Comparison of ENCODE assay signal across 26 mouse cellular contexts in the genomic region with DNA sequence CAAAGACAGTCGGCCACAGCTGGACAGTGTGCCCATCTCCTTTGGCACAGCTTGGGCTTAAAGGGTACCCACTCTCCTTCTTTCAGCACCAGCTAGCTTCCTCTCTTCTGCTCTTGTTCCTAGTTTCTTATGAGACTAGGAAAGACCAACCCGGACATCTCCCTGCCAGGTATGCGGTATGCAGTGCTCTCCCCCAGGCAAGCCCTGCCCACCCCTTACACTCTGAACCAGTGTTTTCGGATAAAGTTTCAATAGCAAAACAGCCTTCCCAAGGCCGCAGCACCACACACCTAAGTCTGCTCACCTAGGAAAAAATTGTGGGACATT. TPM values are rescaled to one million over a fixed set of nuclear protein-coding genes. Genes with fewer than 3 reads are reported as not detected.
DNase-seq lines count a peak whose midpoint lies in the region; ATAC-seq and TF ChIP-seq lines count a peak whose summit lies in the region.
"Had no signal": no experiment of that assay in that cellular context is flagged by ENCODE, and none has a peak within 500 bp of the region (broad histone marks: within the 10 kb centered on the region; RNA-seq: fewer than 3 reads in every experiment).

No protein-coding gene starts in this region.

- H3K36me3 ChIP-seq in hindbrain, embryonic 13.5 days, result no peaks in the 10 kb centered on the region
- H3K36me3 ChIP-seq in hindbrain, embryonic 12.5 days, result no peaks in the 10 kb centered on the region
- no peaks in the 10 kb centered on the region for H3K36me3 ChIP-seq in forebrain, embryonic 10.5 days (replicated peaks)
- H3K36me3 ChIP-seq in forebrain, embryonic 16.5 days (ENCODE audit: control insufficient read depth, insufficient read depth), result no peaks in the 10 kb centered on the region
- H3K36me3 ChIP-seq: heart, embryonic 13.5 days; limb, embryonic 12.5 days had no signal

- no peak for TF ChIP-seq POLR2A in cortical plate, adult 2 months (IDR thresholded peaks at IDR 0.05; ENCODE audit: extremely low read depth, insufficient read depth, low read length)

- no peak overlapping the region for H3K9ac ChIP-seq in hindbrain, embryonic 13.5 days
- H3K9ac ChIP-seq in hindbrain, embryonic 12.5 days, result no peak overlapping the region
- H3K9ac ChIP-seq in forebrain, embryonic 16.5 days (replicated peaks; ENCODE audit: low read depth, low read length), result peak overlapping the region; percentile 63
- H3K9ac ChIP-seq: heart, embryonic 13.5 days; limb, embryonic 12.5 days; liver, postnatal 0 days had no signal

- peaks cover 98% of the 10 kb centered on the region for H3K27me3 ChIP-seq in hindbrain, embryonic 13.5 days
- H3K27me3 ChIP-seq in hindbrain, embryonic 12.5 days, result peaks cover 98% of the 10 kb centered on the region
- H3K27me3 ChIP-seq in forebrain, embryonic 10.5 days (ENCODE audit: poor library complexity, severe bottlenecking), result peaks cover 100% of the 10 kb centered on the region
- peaks cover 41% of the 10 kb centered on the region for H3K27me3 ChIP-seq in forebrain, embryonic 16.5 days (replicated peaks; ENCODE audit: control insufficient read depth, insufficient read depth, low read length)

- H3K4me1 ChIP-seq in hindbrain, embryonic 13.5 days (replicated peaks), result peaks cover 44% of the 10 kb centered on the region
- H3K4me1 ChIP-seq in hindbrain, embryonic 12.5 days, result peaks cover 13% of the 10 kb centered on the region
- peaks cover 8% of the 10 kb centered on the region for H3K4me1 ChIP-seq in cortical plate, adult 2 months (ENCODE audit: control insufficient read depth, insufficient read depth, low read length)
- H3K4me1 ChIP-seq in forebrain, embryonic 10.5 days, result peaks cover 4% of the 10 kb centered on the region
- H3K4me1 ChIP-seq in forebrain, embryonic 16.5 days (replicated peaks; ENCODE audit: control insufficient read depth, insufficient read depth, low read length), result peaks cover 66% of the 10 kb centered on the region
- H3K4me1 ChIP-seq: heart, embryonic 13.5 days; limb, embryonic 12.5 days had no signal

- no peak for TF ChIP-seq CTCF in cortical plate, adult 2 months (IDR thresholded peaks at IDR 0.05; ENCODE audit: extremely low read depth, insufficient read depth, low read length)

- DNase-seq in forebrain, embryonic 10.5 days (ENCODE audit: extremely low spot score, low spot score), result peak; percentile 14
- DNase-seq in spleen, postnatal 36 days (ENCODE audit: low spot score in 2 of 2), result no peak
- no peak for DNase-seq in right cerebral cortex, adult 2 months (ENCODE audit: low spot score in 2 of 2)
- DNase-seq: adrenal gland, postnatal 25 days; gastrocnemius, postnatal 36 days; heart, adult 2 months; heart, postnatal 14 days; kidney, adult 11 months; kidney, postnatal 10 days; liver, postnatal 0 days; right cerebral cortex, postnatal 25 days; spleen, adult 18-20 months; thymus, postnatal 14 days had no signal

- H3K27ac ChIP-seq in hindbrain, embryonic 13.5 days, result peak overlapping the region; percentile 80
- H3K27ac ChIP-seq in hindbrain, embryonic 12.5 days, result no peak overlapping the region
- 0 out of 2 replicates have a peak overlapping the region, but pooled peaks have one; percentile 82 for H3K27ac ChIP-seq in cortical plate, adult 2 months (ENCODE audit: insufficient read depth, low read length)
- no peak overlapping the region for H3K27ac ChIP-seq in forebrain, embryonic 10.5 days
- H3K27ac ChIP-seq in forebrain, embryonic 16.5 days (ENCODE audit: low read length), result peak overlapping the region; percentile 97
- H3K27ac ChIP-seq: heart, adult 2 months; heart, embryonic 13.5 days; limb, embryonic 12.5 days had no signal

- no peak for ATAC-seq in hindbrain, embryonic 13.5 days (ENCODE audit: low FRiP score)
- no peak for ATAC-seq in hindbrain, embryonic 12.5 days (ENCODE audit: low FRiP score)
- no peak for ATAC-seq in forebrain, embryonic 16.5 days
- ATAC-seq in CD4-positive, CD25-positive, alpha-beta regulatory T cell, adult 4 months, result no peak
- ATAC-seq: activated CD4-positive, CD25-positive, alpha-beta regulatory T cell, adult 4 months; liver, postnatal 0 days; lung, postnatal 0 days had no signal

- no peak overlapping the region for H3K4me2 ChIP-seq in hindbrain, embryonic 13.5 days
- no peak overlapping the region for H3K4me2 ChIP-seq in hindbrain, embryonic 12.5 days (replicated peaks)
- peak overlapping the region; percentile 75 for H3K4me2 ChIP-seq in forebrain, embryonic 16.5 days (ENCODE audit: low read length)
- H3K4me2 ChIP-seq: heart, embryonic 13.5 days; limb, embryonic 12.5 days; liver, embryonic 11.5 days; midbrain, embryonic 11.5 days had no signal

- 7% methylated on average over 5 of the region's 5 CpGs for WGBS in hindbrain, embryonic 13.5 days
- 4% methylated on average over 5 of the region's 5 CpGs for WGBS in hindbrain, embryonic 12.5 days
- WGBS in forebrain, embryonic 10.5 days, result 4% methylated on average over 5 of the region's 5 CpGs
- WGBS in forebrain, embryonic 16.5 days, result 7% methylated on average over 5 of the region's 5 CpGs

- no peak overlapping the region for H3K4me3 ChIP-seq in hindbrain, embryonic 13.5 days
- H3K4me3 ChIP-seq in hindbrain, embryonic 12.5 days, result no peak overlapping the region
- H3K4me3 ChIP-seq in cortical plate, adult 2 months (ENCODE audit: insufficient read depth, low read length), result no peak overlapping the region
- H3K4me3 ChIP-seq in forebrain, embryonic 10.5 days, result no peak overlapping the region
- no peak overlapping the region for H3K4me3 ChIP-seq in forebrain, embryonic 16.5 days (replicated peaks; ENCODE audit: low read length)
- H3K4me3 ChIP-seq: heart, adult 2 months; heart, embryonic 13.5 days; limb, embryonic 12.5 days had no signal

- H3K9me3 ChIP-seq in hindbrain, embryonic 13.5 days, result no peaks in the 10 kb centered on the region
- no peaks in the 10 kb centered on the region for H3K9me3 ChIP-seq in hindbrain, embryonic 12.5 days (replicated peaks)
- H3K9me3 ChIP-seq in forebrain, embryonic 10.5 days, result no peaks in the 10 kb centered on the region
- H3K9me3 ChIP-seq in forebrain, embryonic 16.5 days (ENCODE audit: control insufficient read depth, low read length), result no peaks in the 10 kb centered on the region
- H3K9me3 ChIP-seq: heart, embryonic 13.5 days; limb, embryonic 12.5 days had no signal

RNA-seq across cellular contexts. Expression of a gene that starts 7.8 kb away (rescaled TPM):
- polyA plus RNA-seq in hindbrain, embryonic 13.5 days (2015; fragmentation: Nextera tagmentation; extraction: Ambion mirVana), result 24.6 and 30.7 TPM in 2 replicates
- polyA plus RNA-seq in hindbrain, embryonic 12.5 days (2016; fragmentation: Nextera tagmentation; extraction: Ambion mirVana), result 7.2 and 10.2 TPM in 2 replicates
- polyA plus RNA-seq in cortical plate, adult 2 months (2012; rRNA removed), result 45.0 and 57.2 TPM in 2 replicates
- 0.14 TPM in 1 of 2 replicates, not detected in the other for polyA plus RNA-seq in forebrain, embryonic 10.5 days (2016; fragmentation: Nextera tagmentation; extraction: Ambion mirVana)
- 110 and 133 TPM in 2 replicates for polyA plus RNA-seq in forebrain, embryonic 16.5 days (2015; fragmentation: Nextera tagmentation; extraction: Ambion mirVana)
- polyA plus RNA-seq in CD4-positive, CD25-positive, alpha-beta regulatory T cell, adult 4 months (2017; shearing (Covaris generic)), result not detected
- polyA plus RNA-seq: activated CD4-positive, CD25-positive, alpha-beta regulatory T cell, adult 4 months; C2C12; heart, adult 2 months; heart, embryonic 13.5 days; liver, postnatal 0 days; lung, postnatal 0 days; testis, adult 2 months had no signal

RNA-seq across cellular contexts. Expression of a gene that starts 26.6 kb away (rescaled TPM):
- polyA plus RNA-seq in hindbrain, embryonic 13.5 days (2015; fragmentation: Nextera tagmentation; extraction: Ambion mirVana), result 1.1 and 2.4 TPM in 2 replicates
- 0.37 and 0.52 TPM in 2 replicates for polyA plus RNA-seq in hindbrain, embryonic 12.5 days (2016; fragmentation: Nextera tagmentation; extraction: Ambion mirVana)
- polyA plus RNA-seq in cortical plate, adult 2 months (2012; rRNA removed), result 127 and 322 TPM in 2 replicates
- 0.23 and 0.41 TPM in 2 replicates for polyA plus RNA-seq in forebrain, embryonic 10.5 days (2016; fragmentation: Nextera tagmentation; extraction: Ambion mirVana)
- polyA plus RNA-seq in forebrain, embryonic 16.5 days (2015; fragmentation: Nextera tagmentation; extraction: Ambion mirVana), result 69.7 and 72.4 TPM in 2 replicates
- polyA plus RNA-seq in CD4-positive, CD25-positive, alpha-beta regulatory T cell, adult 4 months (2017; shearing (Covaris generic)), result not detected
- polyA plus RNA-seq: activated CD4-positive, CD25-positive, alpha-beta regulatory T cell, adult 4 months had no signal

RNA-seq across cellular contexts. Expression of a gene that starts 36.5 kb away (rescaled TPM):
- polyA plus RNA-seq in hindbrain, embryonic 13.5 days (2015; fragmentation: Nextera tagmentation; extraction: Ambion mirVana), result 44.4 and 44.7 TPM in 2 replicates
- polyA plus RNA-seq in hindbrain, embryonic 12.5 days (2016; fragmentation: Nextera tagmentation; extraction: Ambion mirVana), result 49.0 and 50.0 TPM in 2 replicates
- polyA plus RNA-seq in cortical plate, adult 2 months (2012; rRNA removed), result 63.2 and 70.8 TPM in 2 replicates
- 39.8 and 41.0 TPM in 2 replicates for polyA plus RNA-seq in forebrain, embryonic 10.5 days (2016; fragmentation: Nextera tagmentation; extraction: Ambion mirVana)
- 52.8 and 56.3 TPM in 2 replicates for polyA plus RNA-seq in forebrain, embryonic 16.5 days (2015; fragmentation: Nextera tagmentation; extraction: Ambion mirVana)
- polyA plus RNA-seq in CD4-positive, CD25-positive, alpha-beta regulatory T cell, adult 4 months (2017; shearing (Covaris generic)), result 10 to 100 TPM; 41.2 to 63.9 TPM

Comparison
In these comparisons a context has a peak if more than half of its experiments do, and no peak if none do; other contexts are left out.
1. H3K27ac ChIP-seq: peak in hindbrain, embryonic 13.5 days (single experiment), cortical plate, adult 2 months (single experiment) and forebrain, embryonic 16.5 days (single experiment); none in hindbrain, embryonic 12.5 days (single experiment) and forebrain, embryonic 10.5 days (single experiment).
2. RNA of a gene that starts 26.6 kb away (polyA plus RNA-seq): 127 to 322 TPM in cortical plate, adult 2 months and 69.7 to 72.4 TPM in forebrain, embryonic 16.5 days; 1.1 to 2.4 TPM in hindbrain, embryonic 13.5 days, 0.23 to 0.41 TPM in forebrain, embryonic 10.5 days, 0.37 to 0.52 TPM in hindbrain, embryonic 12.5 days and not detected in CD4-positive, CD25-positive, alpha-beta regulatory T cell, adult 4 months; every median in the first group is over 10 times any median in the second.